Mouse (Mus musculus): ENCODE data around the gene Mapk1. TPM values are rescaled to one million over a fixed set of nuclear protein-coding genes. Genes with fewer than 3 reads are reported as not detected.

Mapk1 gene
- polyA plus RNA-seq, 1 experiment: 66.7 TPM

GRCm38 (mm10) chr16:17096938-17097337, 113.8 kb downstream of the Mapk1 start:
- no peak overlapping the region for H3K4me3 ChIP-seq
- H3K79me2 ChIP-seq (ENCODE audit: control insufficient read depth, insufficient read depth): no peaks in the 10 kb centered on the region
- H3K4me2 ChIP-seq (ENCODE audit: low read depth): no peak overlapping the region
- no peaks in the 10 kb centered on the region for H3K27me3 ChIP-seq (ENCODE audit: control insufficient read depth, insufficient read depth, insufficient read length)
- H3ac ChIP-seq (ENCODE audit: control insufficient read depth, insufficient read length): no peak overlapping the region
- H3K36me3 ChIP-seq (ENCODE audit: control insufficient read depth, insufficient read depth): peaks cover 43% of the 10 kb centered on the region
- TF ChIP-seq REST (IDR thresholded peaks at IDR 0.05; ENCODE audit: insufficient read depth, insufficient read length) (no peak), POLR2A (IDR thresholded peaks at IDR 0.05; ENCODE audit: insufficient read length, low read depth) (no peak), E2F4 (IDR thresholded peaks at IDR 0.05; ENCODE audit: insufficient read depth) (no peak), MAX (IDR thresholded peaks at IDR 0.05; ENCODE audit: low read depth) (no peak), MYOG (IDR thresholded peaks at IDR 0.05; ENCODE audit: control insufficient read depth in 1 of 3, insufficient read depth in 1 of 3, insufficient read length in 2 of 3, low read depth in 2 of 3) (no peak), CEBPB (IDR thresholded peaks at IDR 0.05; ENCODE audit: insufficient read depth, poor library complexity, severe bottlenecking) (no peak), MYOD1 (IDR thresholded peaks at IDR 0.05; ENCODE audit: control insufficient read depth in 1 of 3, insufficient read length in 2 of 3, low read depth in 2 of 3) (no peak), TCF3 (IDR thresholded peaks at IDR 0.05; ENCODE audit: insufficient read length, low read depth) (no peak), SRF (IDR thresholded peaks at IDR 0.05; ENCODE audit: control insufficient read depth, insufficient read length, low read depth) (no peak), USF1 (IDR thresholded peaks at IDR 0.05; ENCODE audit: low read depth) (no peak), TCF12 (IDR thresholded peaks at IDR 0.05; ENCODE audit: insufficient read depth, poor library complexity, severe bottlenecking) (no peak), POLR2AphosphoS2 (IDR thresholded peaks at IDR 0.05; ENCODE audit: insufficient read length, low read depth) (no peak)

Other genes starting within 250 kb of the Mapk1 start
- not detected for gene Spag6l, start 153.9 kb upstream of the Mapk1 start, polyA plus RNA-seq (2012; fragmentation: generic; extraction: Trizol)
- not detected for gene Igll1, start 119.4 kb upstream of the Mapk1 start, polyA plus RNA-seq (2012; fragmentation: generic; extraction: Trizol)
- 50.6 TPM for gene Top3b, start 112.6 kb upstream of the Mapk1 start, polyA plus RNA-seq (2012; fragmentation: generic; extraction: Trizol)
- 0.83 TPM for gene Vpreb1, start 112.5 kb upstream of the Mapk1 start, polyA plus RNA-seq (2012; fragmentation: generic; extraction: Trizol)
- gene Ppm1f, start 86.9 kb upstream of the Mapk1 start, polyA plus RNA-seq (2012; fragmentation: generic; extraction: Trizol): 17.9 TPM
- 2.7 TPM for gene Ypel1, start 86.3 kb downstream of the Mapk1 start, polyA plus RNA-seq (2012; fragmentation: generic; extraction: Trizol)
- gene Ppil2, start 127.9 kb downstream of the Mapk1 start, polyA plus RNA-seq (2012; fragmentation: generic; extraction: Trizol): 48.5 TPM
- 13.5 TPM for gene 2610318N02Rik, start 141.8 kb downstream of the Mapk1 start, polyA plus RNA-seq (2012; fragmentation: generic; extraction: Trizol)
- 17.3 TPM for gene Sdf2l1, start 149.0 kb downstream of the Mapk1 start, polyA plus RNA-seq (2012; fragmentation: generic; extraction: Trizol)
- gene Ydjc, start 161.2 kb downstream of the Mapk1 start, polyA plus RNA-seq (2012; fragmentation: generic; extraction: Trizol): 8.2 TPM
- gene Ccdc116, start 163.8 kb downstream of the Mapk1 start, polyA plus RNA-seq (2012; fragmentation: generic; extraction: Trizol): 0.17 TPM
- 124 TPM for gene Ube2l3, start 219.3 kb downstream of the Mapk1 start, polyA plus RNA-seq (2012; fragmentation: generic; extraction: Trizol)
- gene Rimbp3, start 225.2 kb downstream of the Mapk1 start, polyA plus RNA-seq (2012; fragmentation: generic; extraction: Trizol): 0.07 TPM

Measured in myocyte (in vitro differentiated cells).